Mouse (Mus musculus): ENCODE results near the gene Prdx3. TPM values are rescaled to one million over a fixed set of nuclear protein-coding genes. Genes with fewer than 3 reads are reported as not detected.

Gene Prdx3
- 139 and 145 TPM in 2 replicates for polyA plus RNA-seq (2014; fragmentation: Nextera tagmentation; extraction: Ambion mirVana)

DNA sequence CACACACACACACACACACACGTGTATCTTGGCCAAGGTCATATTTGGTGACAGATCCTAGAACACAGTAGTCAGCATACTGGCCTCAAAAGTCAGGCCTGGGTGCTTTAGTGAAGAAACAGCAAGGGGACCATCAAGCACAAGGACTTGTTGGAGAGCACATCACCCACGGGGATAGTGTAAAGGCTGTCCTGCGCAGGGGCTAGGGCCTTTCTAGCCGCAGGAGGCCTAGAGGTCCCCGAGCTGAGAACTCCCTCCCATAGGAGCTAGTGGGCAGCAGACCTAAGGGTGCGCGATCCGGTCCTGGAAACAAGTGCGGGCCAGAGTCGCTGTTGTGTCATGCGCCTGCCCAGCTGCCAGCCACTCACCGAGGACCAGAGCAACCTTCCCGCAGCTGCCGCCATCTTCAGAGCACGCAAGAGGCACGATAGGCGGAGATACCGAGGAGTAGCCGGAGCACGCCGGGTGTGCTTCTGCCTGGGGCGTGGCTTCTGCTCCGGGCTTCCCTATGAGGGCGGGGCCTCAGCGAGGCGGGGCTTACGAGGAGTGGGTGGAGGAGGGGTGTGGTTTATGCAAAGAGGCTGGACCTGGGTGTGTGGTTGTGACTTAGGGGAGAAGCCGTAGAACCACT lies at the start of gene Prdx3:
Gene Prdx3 (minus strand): TSS at position 493 of the 631 bp plus-strand sequence.
- Histone ChIP-seq H3K4me3 (ENCODE audit: low read length) (peak within 1 kb of the TSS; percentile 62), H3K27me3 (ENCODE audit: control insufficient read depth, insufficient read depth, low read length) (no peaks in the 10 kb centered on the region), H3K36me3 (ENCODE audit: control insufficient read depth, insufficient read depth, low read length) (peaks cover 12% of the 10 kb centered on the region; the same call in 1 of the 2 replicates), H3K9me3 (ENCODE audit: control insufficient read depth, low read length) (no peaks in the 10 kb centered on the region), H3K4me1 (ENCODE audit: control insufficient read depth, insufficient read depth, low read length) (no peaks in the 10 kb centered on the region), H3K9ac (ENCODE audit: low read depth, low read length) (peak within 1 kb of the TSS; percentile 69), H3K27ac (ENCODE audit: low read depth, low read length) (peak within 1 kb of the TSS; percentile 59), H3K4me2 (replicated peaks; ENCODE audit: low read depth, low read length) (peak within 1 kb of the TSS; percentile 49)
- peak; percentile 99 for ATAC-seq (ENCODE audit: low FRiP score, low TSS enrichment)
- under 1% methylated on average over 28 of the region's 28 CpGs for WGBS

DNA sequence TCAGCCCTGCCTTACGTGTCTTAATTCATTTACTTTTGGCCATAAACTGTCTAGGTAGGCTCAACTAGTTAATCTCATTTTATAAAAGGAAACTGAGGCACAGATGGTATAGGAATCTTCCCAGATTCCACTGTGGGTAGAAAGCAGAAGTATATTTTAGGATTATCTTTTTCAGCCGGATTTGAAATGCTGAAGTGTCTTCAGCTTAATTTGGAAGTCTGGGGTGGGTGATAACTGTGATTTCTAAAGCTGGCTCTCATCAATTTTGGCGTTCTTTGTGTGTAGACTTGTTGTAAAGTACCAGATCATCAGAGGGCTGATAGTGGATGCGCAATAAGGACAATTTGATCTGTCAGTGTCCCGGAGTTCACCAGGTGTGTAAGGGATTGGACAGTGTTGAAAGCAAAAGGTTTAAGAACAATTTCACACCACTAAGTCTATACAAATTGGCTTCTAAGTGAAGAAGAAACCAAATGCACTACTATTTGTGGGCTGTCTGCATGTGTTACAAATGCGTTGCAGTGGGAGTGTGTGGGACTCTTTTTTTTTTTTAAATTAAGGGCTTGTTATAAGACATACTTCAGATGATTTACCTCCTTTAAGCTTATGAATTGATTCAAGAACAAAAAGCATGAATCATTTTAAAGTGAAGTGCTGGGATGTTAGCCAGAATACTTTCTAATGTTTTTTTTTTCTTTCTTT lies 42.7 kb upstream of the Prdx3 start:
- Histone ChIP-seq H3K4me1 (ENCODE audit: control insufficient read depth, insufficient read depth, low read length) (no peaks in the 10 kb centered on the region), H3K4me2 (replicated peaks; ENCODE audit: low read depth, low read length) (no peak overlapping the region), H3K27me3 (ENCODE audit: control insufficient read depth, insufficient read depth, low read length) (no peaks in the 10 kb centered on the region), H3K27ac (ENCODE audit: low read depth, low read length) (no peak overlapping the region), H3K9me3 (ENCODE audit: control insufficient read depth, low read length) (no peaks in the 10 kb centered on the region), H3K36me3 (ENCODE audit: control insufficient read depth, insufficient read depth, low read length) (no peaks in the 10 kb centered on the region), H3K9ac (ENCODE audit: low read depth, low read length) (no peak overlapping the region), H3K4me3 (ENCODE audit: low read length) (no peak overlapping the region)
- no peak for ATAC-seq (ENCODE audit: low FRiP score, low TSS enrichment)
- 90% methylated on average over 6 of the region's 6 CpGs for WGBS

DNA sequence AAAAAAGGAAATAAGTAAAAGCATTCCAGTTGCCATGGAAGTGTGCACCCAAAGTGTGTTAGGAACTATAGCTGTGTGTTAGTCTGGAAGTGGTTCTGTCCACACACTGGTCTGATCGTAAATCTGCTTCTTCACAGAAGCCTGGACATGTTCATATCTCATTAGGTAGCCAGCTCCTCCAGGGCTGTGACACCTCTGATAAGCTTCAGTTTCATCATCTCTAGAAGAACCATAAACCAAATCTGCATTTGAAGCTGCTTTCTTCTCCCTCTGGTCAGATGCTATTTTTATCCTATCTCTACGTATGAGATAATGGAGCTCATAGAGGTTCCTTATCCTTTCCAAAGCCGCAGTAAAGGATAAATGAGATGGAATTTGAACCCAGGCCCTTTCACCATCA lies 41.5 kb upstream of the Prdx3 start:
- H3K27ac ChIP-seq (ENCODE audit: low read depth, low read length) = no peak overlapping the region
- H3K4me2 ChIP-seq (replicated peaks; ENCODE audit: low read depth, low read length) = no peak overlapping the region
- ATAC-seq (ENCODE audit: low FRiP score, low TSS enrichment) = no peak
- H3K36me3 ChIP-seq (ENCODE audit: control insufficient read depth, insufficient read depth, low read length) = no peaks in the 10 kb centered on the region
- no peaks in the 10 kb centered on the region for H3K9me3 ChIP-seq (ENCODE audit: control insufficient read depth, low read length)
- H3K4me1 ChIP-seq (ENCODE audit: control insufficient read depth, insufficient read depth, low read length) = no peaks in the 10 kb centered on the region
- H3K9ac ChIP-seq (ENCODE audit: low read depth, low read length) = no peak overlapping the region
- H3K27me3 ChIP-seq (ENCODE audit: control insufficient read depth, insufficient read depth, low read length) = no peaks in the 10 kb centered on the region
- 92% methylated on average over 3 of the region's 3 CpGs for WGBS
- no peak overlapping the region for H3K4me3 ChIP-seq (ENCODE audit: low read length)

DNA sequence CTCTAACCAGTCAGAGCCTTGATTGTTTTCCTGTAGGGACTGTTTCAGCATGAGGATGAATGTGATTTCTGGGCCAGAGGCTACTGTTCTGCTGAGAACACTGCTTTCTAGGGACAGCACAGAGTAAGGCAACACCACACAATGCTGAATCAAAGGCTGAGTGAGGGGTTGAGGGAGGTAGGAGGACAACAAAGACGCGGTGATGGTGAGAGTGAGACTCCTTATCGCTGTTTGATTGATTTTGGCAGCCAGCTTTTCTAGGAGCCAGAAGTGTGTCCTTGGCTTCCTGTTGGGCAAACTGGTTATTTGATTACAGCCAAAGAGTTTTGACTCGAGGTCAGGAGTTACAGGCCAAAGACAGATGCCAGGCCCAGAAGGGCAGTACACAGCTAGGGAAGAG lies 40.9 kb upstream of the Prdx3 start:
- no peaks in the 10 kb centered on the region for H3K27me3 ChIP-seq (ENCODE audit: control insufficient read depth, insufficient read depth, low read length)
- no peaks in the 10 kb centered on the region for H3K36me3 ChIP-seq (ENCODE audit: control insufficient read depth, insufficient read depth, low read length)
- H3K27ac ChIP-seq (ENCODE audit: low read depth, low read length) = no peak overlapping the region
- no peaks in the 10 kb centered on the region for H3K4me1 ChIP-seq (ENCODE audit: control insufficient read depth, insufficient read depth, low read length)
- no peaks in the 10 kb centered on the region for H3K9me3 ChIP-seq (ENCODE audit: control insufficient read depth, low read length)
- H3K4me2 ChIP-seq (replicated peaks; ENCODE audit: low read depth, low read length) = no peak overlapping the region
- H3K9ac ChIP-seq (ENCODE audit: low read depth, low read length) = no peak overlapping the region
- WGBS = 64% methylated on average over 4 of the region's 4 CpGs
- H3K4me3 ChIP-seq (ENCODE audit: low read length) = no peak overlapping the region
- no peak for ATAC-seq (ENCODE audit: low FRiP score, low TSS enrichment)

DNA sequence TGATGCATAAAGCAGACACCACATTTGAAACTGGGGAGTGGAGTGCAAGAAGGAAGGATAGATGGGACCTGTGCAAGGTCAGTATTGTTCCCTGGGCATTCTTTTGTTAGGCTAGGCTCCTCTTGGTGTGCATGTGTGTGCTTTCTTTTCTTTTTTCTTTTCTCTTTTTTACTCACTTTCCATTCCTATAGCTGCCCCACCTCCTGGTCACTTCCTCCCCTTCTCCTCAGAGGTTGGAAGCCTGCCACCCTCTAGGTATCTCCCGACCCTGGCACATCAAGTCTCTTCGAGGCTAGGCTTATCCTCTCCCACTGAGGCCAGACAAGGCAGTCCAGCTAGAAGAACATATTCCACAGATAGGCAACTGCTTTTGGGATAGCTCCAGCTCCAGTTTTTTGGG lies 37.3 kb upstream of the Prdx3 start:
- no peaks in the 10 kb centered on the region for H3K9me3 ChIP-seq (ENCODE audit: control insufficient read depth, low read length)
- no peak overlapping the region for H3K4me2 ChIP-seq (replicated peaks; ENCODE audit: low read depth, low read length)
- no peaks in the 10 kb centered on the region for H3K36me3 ChIP-seq (ENCODE audit: control insufficient read depth, insufficient read depth, low read length)
- WGBS = 79% methylated on average over 2 of the region's 2 CpGs
- ATAC-seq (ENCODE audit: low FRiP score, low TSS enrichment) = no peak
- no peak overlapping the region for H3K4me3 ChIP-seq (ENCODE audit: low read length)
- no peak overlapping the region for H3K27ac ChIP-seq (ENCODE audit: low read depth, low read length)
- no peaks in the 10 kb centered on the region for H3K4me1 ChIP-seq (ENCODE audit: control insufficient read depth, insufficient read depth, low read length)
- H3K27me3 ChIP-seq (ENCODE audit: control insufficient read depth, insufficient read depth, low read length) = no peaks in the 10 kb centered on the region
- no peak overlapping the region for H3K9ac ChIP-seq (ENCODE audit: low read depth, low read length)

DNA sequence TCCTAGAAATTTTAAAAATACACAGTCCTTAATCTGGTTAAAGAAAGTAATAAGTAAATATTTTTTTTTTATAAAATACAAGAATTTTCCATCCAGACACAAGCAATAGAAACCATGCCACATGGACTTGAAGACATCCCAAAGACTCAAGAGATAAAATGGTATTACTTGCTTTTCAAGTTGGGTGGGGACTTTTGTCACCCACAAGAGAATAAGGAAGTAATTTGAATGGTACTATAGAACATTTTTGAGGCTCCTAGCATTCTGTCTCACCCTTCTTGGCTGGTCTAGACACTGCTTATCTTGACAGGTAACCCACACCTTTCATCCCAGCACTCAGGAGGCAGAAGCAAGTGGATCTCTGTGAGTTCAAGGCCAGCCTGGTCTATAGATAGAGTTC lies 35.9 kb upstream of the Prdx3 start:
- Histone ChIP-seq H3K27me3 (ENCODE audit: control insufficient read depth, insufficient read depth, low read length) (no peaks in the 10 kb centered on the region), H3K4me1 (ENCODE audit: control insufficient read depth, insufficient read depth, low read length) (no peaks in the 10 kb centered on the region), H3K4me3 (ENCODE audit: low read length) (no peak overlapping the region), H3K9me3 (ENCODE audit: control insufficient read depth, low read length) (no peaks in the 10 kb centered on the region), H3K36me3 (ENCODE audit: control insufficient read depth, insufficient read depth, low read length) (no peaks in the 10 kb centered on the region), H3K9ac (ENCODE audit: low read depth, low read length) (no peak overlapping the region), H3K4me2 (replicated peaks; ENCODE audit: low read depth, low read length) (no peak overlapping the region), H3K27ac (ENCODE audit: low read depth, low read length) (no peak overlapping the region)
- no peak for ATAC-seq (ENCODE audit: low FRiP score, low TSS enrichment)

DNA sequence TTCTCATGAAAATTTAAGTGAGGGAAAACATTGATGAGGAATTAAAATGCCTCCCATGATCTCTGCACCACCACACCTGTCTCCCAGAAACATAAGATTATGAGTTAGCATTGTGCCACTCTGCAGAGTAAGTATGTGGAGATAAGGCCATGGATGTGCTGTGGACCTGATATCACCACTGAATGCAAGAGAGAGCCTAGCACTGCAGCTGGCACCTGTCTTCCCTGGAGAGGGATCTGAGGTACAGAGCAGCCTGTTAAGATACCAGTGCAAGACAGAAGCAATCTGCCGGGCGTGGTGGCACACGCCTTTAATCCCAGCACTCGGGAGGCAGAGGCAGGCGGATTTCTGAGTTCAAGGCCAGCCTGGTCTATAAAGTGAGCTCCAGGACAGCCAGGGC lies 31.1 kb upstream of the Prdx3 start:
- Histone ChIP-seq H3K4me2 (replicated peaks; ENCODE audit: low read depth, low read length) (no peak overlapping the region), H3K36me3 (ENCODE audit: control insufficient read depth, insufficient read depth, low read length) (no peaks in the 10 kb centered on the region), H3K9ac (ENCODE audit: low read depth, low read length) (no peak overlapping the region), H3K9me3 (ENCODE audit: control insufficient read depth, low read length) (no peaks in the 10 kb centered on the region), H3K4me1 (ENCODE audit: control insufficient read depth, insufficient read depth, low read length) (no peaks in the 10 kb centered on the region), H3K27ac (ENCODE audit: low read depth, low read length) (no peak overlapping the region), H3K4me3 (ENCODE audit: low read length) (no peak overlapping the region), H3K27me3 (ENCODE audit: control insufficient read depth, insufficient read depth, low read length) (no peaks in the 10 kb centered on the region)
- WGBS = 95% methylated on average over 5 of the region's 5 CpGs
- ATAC-seq (ENCODE audit: low FRiP score, low TSS enrichment) = no peak

DNA sequence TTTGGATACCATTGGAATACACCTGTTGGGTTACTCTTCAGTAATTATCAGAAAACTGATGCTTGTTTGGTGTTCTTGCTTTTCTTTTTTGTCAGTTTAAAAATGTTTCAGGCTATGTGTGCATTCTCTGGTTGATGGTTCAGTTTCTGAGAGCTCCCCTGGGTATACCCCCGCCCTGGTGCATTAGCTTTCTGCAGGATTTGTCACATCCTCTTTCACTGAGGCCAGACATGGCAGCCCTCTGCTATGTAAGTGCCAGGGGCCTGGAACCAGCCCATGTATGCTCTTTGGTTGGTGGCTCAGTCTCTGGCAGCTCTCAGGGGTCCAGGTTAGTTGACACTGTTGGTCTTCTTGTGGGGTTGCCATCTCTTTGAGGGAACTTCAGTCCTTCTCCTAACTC lies 29.6 kb upstream of the Prdx3 start:
- Histone ChIP-seq H3K9me3 (ENCODE audit: control insufficient read depth, low read length) (no peaks in the 10 kb centered on the region), H3K27ac (ENCODE audit: low read depth, low read length) (no peak overlapping the region), H3K36me3 (ENCODE audit: control insufficient read depth, insufficient read depth, low read length) (no peaks in the 10 kb centered on the region), H3K9ac (ENCODE audit: low read depth, low read length) (no peak overlapping the region), H3K27me3 (ENCODE audit: control insufficient read depth, insufficient read depth, low read length) (no peaks in the 10 kb centered on the region), H3K4me1 (ENCODE audit: control insufficient read depth, insufficient read depth, low read length) (no peaks in the 10 kb centered on the region), H3K4me2 (replicated peaks; ENCODE audit: low read depth, low read length) (no peak overlapping the region), H3K4me3 (ENCODE audit: low read length) (no peak overlapping the region)
- WGBS = 100% methylated on average over 1 of the region's 1 CpGs
- no peak for ATAC-seq (ENCODE audit: low FRiP score, low TSS enrichment)

DNA sequence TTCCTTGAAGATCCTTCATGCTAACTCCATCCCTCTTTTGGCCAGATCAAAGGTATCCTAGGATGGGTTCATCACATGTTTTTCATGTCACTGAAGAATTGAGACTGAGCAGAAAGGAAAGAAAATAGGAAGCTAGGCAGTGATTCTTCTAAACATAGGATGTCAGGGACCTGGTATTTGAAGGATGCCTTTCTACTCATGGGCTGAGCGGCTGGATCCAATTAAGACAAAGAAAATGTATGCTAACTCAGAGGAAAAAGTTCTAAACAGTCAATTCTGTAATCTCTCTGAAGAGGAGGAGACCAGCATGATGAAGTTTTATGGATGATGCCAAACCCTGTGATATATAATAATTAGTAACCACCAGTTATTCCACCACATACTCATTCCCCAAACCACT lies 28.8 kb upstream of the Prdx3 start:
- Histone ChIP-seq H3K27me3 (ENCODE audit: control insufficient read depth, insufficient read depth, low read length) (no peaks in the 10 kb centered on the region), H3K4me3 (ENCODE audit: low read length) (no peak overlapping the region), H3K9ac (ENCODE audit: low read depth, low read length) (no peak overlapping the region), H3K36me3 (ENCODE audit: control insufficient read depth, insufficient read depth, low read length) (no peaks in the 10 kb centered on the region), H3K4me2 (replicated peaks; ENCODE audit: low read depth, low read length) (no peak overlapping the region), H3K4me1 (ENCODE audit: control insufficient read depth, insufficient read depth, low read length) (no peaks in the 10 kb centered on the region), H3K9me3 (ENCODE audit: control insufficient read depth, low read length) (no peaks in the 10 kb centered on the region), H3K27ac (ENCODE audit: low read depth, low read length) (no peak overlapping the region)
- ATAC-seq (ENCODE audit: low FRiP score, low TSS enrichment) = no peak
- 88% methylated on average over 1 of the region's 1 CpGs for WGBS
